Mouse (Mus musculus) liver, postnatal 0 days (tissue): ENCODE measurements around the gene Sergef. TPM values are rescaled to one million over a fixed set of nuclear protein-coding genes. Genes with fewer than 3 reads are reported as not detected.
A peak's percentile ranks its signal among the peaks of the same experiment; 100 is the strongest.
"Not testable (repeated sequence)": the region's sequence is repeated elsewhere in the genome, so short reads cannot be mapped to it uniquely, and the experiment has no call there.

ENCODE experiments used
- ATAC-seq: fragments of 200-750 bp; cut with Nextera tagmentation; 2 replicates; pipeline ENCODE4 v1.8.0; 2017; ENCODE audit warnings: mild to moderate bottlenecking, moderate library complexity
- DNase-seq: peaks from one replicate; pipeline ENCODE4 v3.0.0-alpha.2; 2016
- H3K27ac ChIP-seq: fragments of 300-500 bp; sonication (generic); 2 replicates; pipeline ENCODE4 v1.5.1; 2014; ENCODE audit warnings: antibody characterized with exemption, moderate library complexity, mild to moderate bottlenecking, low read depth
- H3K27me3 ChIP-seq: fragments of 300-500 bp; sonication (generic); 2 replicates; pipeline ENCODE4 v1.6.1; 2014; ENCODE audit warnings: low read length, control low read depth, mixed read lengths; ENCODE audit not compliant: insufficient read depth
- H3K36me3 ChIP-seq: fragments of 300-500 bp; sonication (generic); replicated peaks from 2 replicates; pipeline ENCODE4 v1.6.1; 2014; ENCODE audit warnings: mild to moderate bottlenecking, control low read depth, low read length, moderate library complexity, mixed read lengths; ENCODE audit not compliant: insufficient read depth
- H3K4me1 ChIP-seq: fragments of 300-500 bp; sonication (generic); 2 replicates; pipeline ENCODE4 v1.6.1; 2014; ENCODE audit warnings: antibody characterized with exemption, mild to moderate bottlenecking, control low read depth; ENCODE audit not compliant: insufficient read depth
- H3K4me2 ChIP-seq: fragments of 300-500 bp; sonication (generic); 2 replicates; pipeline ENCODE4 v1.6.1; 2014; ENCODE audit warnings: low read depth, mild to moderate bottlenecking, low read length, moderate library complexity, mixed read lengths
- H3K4me3 ChIP-seq: fragments of 300-500 bp; sonication (generic); 2 replicates; pipeline ENCODE4 v1.5.1; 2014; ENCODE audit warnings: low read depth, low read length
- H3K9ac ChIP-seq: fragments of 300-500 bp; sonication (generic); replicated peaks from 2 replicates; pipeline ENCODE4 v1.6.1; 2014; ENCODE audit warnings: mild to moderate bottlenecking, moderate library complexity
- H3K9me3 ChIP-seq: fragments of 300-500 bp; sonication (generic); 2 replicates; pipeline ENCODE4 v1.6.1; 2016; ENCODE audit warnings: mild to moderate bottlenecking, control low read depth, low read length, mixed read lengths
- CTCF ChIP-seq: sonication (generic); IDR thresholded peaks from 2 replicates; pipeline ENCODE4 v1.5.1; 2016; ENCODE audit warnings: antibody characterized with exemption, low read depth
- EP300 ChIP-seq: IDR thresholded peaks from 2 replicates; pipeline ENCODE4 v1.6.1; 2016; ENCODE audit warnings: antibody characterized with exemption, low read depth, mild to moderate bottlenecking
- WGBS: fragments of 180-500 bp; shearing (Covaris S2); extraction: QIAGEN DNeasy Blood & Tissue Kit; methylation state at CpG from one replicate; pipeline ENCODE4 v1.1.7; 2014; ENCODE audit not compliant: insufficient replicate concordance; 5-methylcytosine and 5-hydroxymethylcytosine counted together
- polyA plus RNA-seq: library from polyadenylated mRNA; unstranded; fragments of >200 nt; fragmentation: Nextera tagmentation; extraction: Ambion mirVana; gene quantifications from 2 replicates; pipeline ENCODE4 v1.2.1, GENCODE M21; 2015

Sergef gene
- polyA plus RNA-seq = 3.8 and 4.3 TPM in 2 replicates

DNA sequence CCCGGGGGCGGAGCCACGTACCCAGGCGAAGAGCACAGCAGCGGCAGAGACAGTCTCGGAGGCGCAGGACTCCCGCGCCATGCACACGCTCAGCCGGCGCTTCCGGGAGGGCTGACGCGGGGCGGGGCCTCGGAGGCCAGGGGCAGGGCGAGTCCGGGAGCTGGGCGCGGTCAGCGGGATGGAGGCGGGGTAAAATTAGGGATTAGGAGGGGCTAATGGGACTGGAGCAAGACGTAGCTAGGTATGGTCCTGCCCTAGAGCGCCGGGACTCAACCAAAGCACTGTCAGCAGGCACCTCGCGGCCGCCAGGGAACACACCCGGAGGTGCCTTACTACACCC lies at the start of gene Sergef:
TSS of gene Sergef (minus strand) at position 116 of the 340 bp plus-strand sequence.
- DNase-seq = peak; percentile 90
- H3K27ac ChIP-seq = 0 out of 2 replicates have a peak within 1 kb of the TSS, but pooled peaks have one; percentile 57
- 0% methylated on average over 30 of the region's 30 CpGs for WGBS

DNA sequence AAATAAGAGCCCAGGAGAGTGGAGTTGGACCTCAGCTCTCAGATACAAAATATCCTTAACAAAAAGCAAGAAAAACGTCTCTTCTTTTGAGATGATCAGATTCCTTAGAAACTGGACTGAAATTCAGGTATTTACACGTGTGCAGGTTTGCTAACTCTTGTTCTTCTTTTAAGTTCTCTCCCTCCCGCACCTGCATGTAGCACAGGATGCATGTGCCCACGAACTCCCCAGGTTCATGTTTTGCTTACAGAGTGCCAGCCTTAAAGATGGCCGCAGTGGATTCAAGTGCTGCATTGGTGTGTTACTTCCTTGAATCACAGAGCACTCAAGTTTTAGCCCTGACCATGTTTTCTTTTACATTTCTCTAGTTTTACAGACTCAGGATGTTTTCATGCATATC lies 47.2 kb upstream of the Sergef start:
- no peak overlapping the region for H3K27ac ChIP-seq
- no peak overlapping the region for H3K4me2 ChIP-seq
- no peak for TF ChIP-seq CTCF
- TF ChIP-seq EP300 = no peak
- no peak for DNase-seq
- no peaks in the 10 kb centered on the region for H3K27me3 ChIP-seq
- ATAC-seq = no peak
- no peaks in the 10 kb centered on the region for H3K9me3 ChIP-seq
- H3K9ac ChIP-seq = no peak overlapping the region
- no peaks in the 10 kb centered on the region for H3K4me1 ChIP-seq
- H3K4me3 ChIP-seq = no peak overlapping the region
- 64% methylated on average over 5 of the region's 5 CpGs for WGBS
- peaks cover 20% of the 10 kb centered on the region for H3K36me3 ChIP-seq

More for the DNA sequence above, at the start of gene Sergef:
- no peaks in the 10 kb centered on the region for H3K36me3 ChIP-seq
- H3K9me3 ChIP-seq = no peaks in the 10 kb centered on the region
- H3K4me3 ChIP-seq = peak within 1 kb of the TSS; percentile 77
- peak within 1 kb of the TSS; percentile 83 for H3K9ac ChIP-seq
- H3K4me1 ChIP-seq = peaks cover 15% of the 10 kb centered on the region
- H3K4me2 ChIP-seq = peak within 1 kb of the TSS; percentile 99
- peak; percentile 97 for ATAC-seq
- no peaks in the 10 kb centered on the region for H3K27me3 ChIP-seq
- no peak for TF ChIP-seq EP300
- TF ChIP-seq CTCF = no peak

DNA sequence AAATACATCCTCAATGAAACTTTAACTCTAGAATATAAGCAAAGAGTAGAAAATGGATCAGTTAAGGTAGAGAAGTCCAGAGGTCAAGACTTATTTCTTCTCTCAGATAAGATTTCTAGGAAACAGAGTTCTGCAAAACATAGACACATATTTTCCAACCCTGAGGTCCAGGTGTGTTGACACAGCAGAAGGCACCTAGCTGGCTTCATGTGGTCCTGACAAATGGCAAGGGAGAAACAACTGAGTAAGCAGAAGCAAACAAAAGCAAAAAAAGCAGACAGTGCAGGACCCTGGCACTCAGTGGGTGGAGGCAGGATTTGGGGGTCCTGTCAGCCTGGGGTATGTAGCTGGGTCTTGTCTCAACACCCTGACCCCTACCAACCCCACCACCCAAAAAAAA lies 41.1 kb upstream of the Sergef start:
- TF ChIP-seq CTCF = no peak
- ATAC-seq (no peak), DNase-seq (no peak)
- no peaks in the 10 kb centered on the region for H3K36me3 ChIP-seq
- no peaks in the 10 kb centered on the region; the same call in 1 of the 2 replicates for H3K4me1 ChIP-seq
- no peaks in the 10 kb centered on the region for H3K9me3 ChIP-seq
- H3K27me3 ChIP-seq = no peaks in the 10 kb centered on the region
- H3K4me3 ChIP-seq = no peak overlapping the region
- no peak overlapping the region for H3K4me2 ChIP-seq
- H3K9ac ChIP-seq = no peak overlapping the region
- no peak overlapping the region for H3K27ac ChIP-seq

DNA sequence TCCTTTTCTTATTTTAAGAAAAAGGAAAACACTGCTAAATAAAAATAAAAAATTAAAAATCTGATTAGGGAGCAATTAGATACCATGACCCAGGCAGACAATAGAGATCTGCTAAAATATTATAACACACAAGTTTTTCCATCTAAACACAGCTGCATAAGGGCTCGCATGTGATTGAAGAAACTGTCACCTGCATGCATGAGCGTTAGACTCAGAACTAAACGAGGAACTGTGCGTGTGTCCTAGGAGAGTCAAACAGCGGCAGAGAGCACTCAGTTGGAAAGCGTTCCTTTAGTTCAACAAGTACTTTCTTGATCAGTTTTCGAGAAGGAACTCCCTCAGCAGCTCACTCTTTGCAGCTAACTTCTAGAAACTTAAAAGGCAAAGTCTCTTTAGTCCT lies 39.4 kb upstream of the Sergef start:
- not testable (repeated sequence) for DNase-seq, H3K36me3 ChIP-seq, H3K27me3 ChIP-seq, H3K9me3 ChIP-seq, H3K4me2 ChIP-seq, H3K9ac ChIP-seq, H3K4me3 ChIP-seq, H3K27ac ChIP-seq, H3K4me1 ChIP-seq, ATAC-seq
- WGBS = 73% methylated on average over 7 of the region's 7 CpGs

DNA sequence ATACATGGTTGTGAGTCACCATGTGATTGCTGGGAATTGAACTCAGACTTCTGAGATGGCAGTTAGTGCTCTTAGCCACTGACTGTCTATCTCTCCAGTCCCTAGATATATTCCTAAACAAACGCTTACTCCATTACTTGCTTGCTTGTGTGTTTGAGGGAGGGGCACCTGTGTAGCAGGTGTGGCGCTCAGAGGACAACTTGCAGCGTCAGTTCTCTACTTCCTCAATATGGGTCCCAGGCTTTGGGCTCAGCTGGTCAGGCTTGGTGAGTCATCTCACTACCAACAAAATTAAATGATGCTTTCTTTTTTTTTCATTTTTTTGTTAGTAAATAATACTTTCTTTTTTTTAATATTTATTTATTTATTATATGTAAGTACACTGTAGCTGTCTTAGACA lies 38.8 kb upstream of the Sergef start:
- no peak for TF ChIP-seq CTCF
- TF ChIP-seq EP300 = no peak
- Histone ChIP-seq H3K27me3 (no peaks in the 10 kb centered on the region), H3K4me3 (no peak overlapping the region), H3K36me3 (no peaks in the 10 kb centered on the region), H3K4me1 (no peaks in the 10 kb centered on the region; the same call in 1 of the 2 replicates), H3K9ac (no peak overlapping the region), H3K4me2 (no peak overlapping the region), H3K9me3 (no peaks in the 10 kb centered on the region), H3K27ac (no peak overlapping the region)
- no peak for ATAC-seq
- WGBS = 62% methylated on average over 3 of the region's 3 CpGs
- no peak for DNase-seq

DNA sequence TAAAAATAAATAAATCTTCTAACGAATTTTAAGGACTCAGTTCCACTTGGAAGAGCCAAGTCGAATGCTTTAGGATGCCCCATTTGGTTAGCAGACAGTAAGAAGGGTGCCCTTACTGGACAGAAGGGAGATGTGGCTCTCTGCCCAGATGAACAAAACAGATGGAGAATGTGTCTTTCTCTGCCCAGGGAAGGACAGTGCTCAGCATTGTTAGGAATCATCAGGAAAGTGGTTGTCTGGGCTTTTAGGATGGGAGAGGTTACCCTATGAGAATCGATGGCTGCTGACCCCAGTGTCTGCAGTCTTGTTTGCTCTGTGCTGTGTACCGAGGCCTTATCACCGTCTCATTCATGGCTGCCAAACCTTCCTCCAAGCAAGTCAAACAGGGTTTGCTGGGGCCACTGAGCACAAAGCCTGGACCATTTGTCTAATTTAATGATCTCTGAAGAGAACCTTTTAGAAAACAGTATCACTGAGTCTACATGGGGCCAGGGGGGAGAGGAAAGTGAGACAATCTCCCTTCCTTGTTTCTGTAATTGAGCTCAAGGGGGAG lies 37.3 kb upstream of the Sergef start:
- no peak for ATAC-seq
- Histone ChIP-seq H3K27ac (no peak overlapping the region), H3K4me2 (no peak overlapping the region), H3K27me3 (no peaks in the 10 kb centered on the region), H3K36me3 (no peaks in the 10 kb centered on the region), H3K4me1 (no peaks in the 10 kb centered on the region; the same call in 1 of the 2 replicates), H3K9ac (no peak overlapping the region), H3K4me3 (no peak overlapping the region), H3K9me3 (no peaks in the 10 kb centered on the region)
- WGBS = 43% methylated on average over 5 of the region's 5 CpGs
- DNase-seq = no peak
- TF ChIP-seq CTCF = no peak
- no peak for TF ChIP-seq EP300

DNA sequence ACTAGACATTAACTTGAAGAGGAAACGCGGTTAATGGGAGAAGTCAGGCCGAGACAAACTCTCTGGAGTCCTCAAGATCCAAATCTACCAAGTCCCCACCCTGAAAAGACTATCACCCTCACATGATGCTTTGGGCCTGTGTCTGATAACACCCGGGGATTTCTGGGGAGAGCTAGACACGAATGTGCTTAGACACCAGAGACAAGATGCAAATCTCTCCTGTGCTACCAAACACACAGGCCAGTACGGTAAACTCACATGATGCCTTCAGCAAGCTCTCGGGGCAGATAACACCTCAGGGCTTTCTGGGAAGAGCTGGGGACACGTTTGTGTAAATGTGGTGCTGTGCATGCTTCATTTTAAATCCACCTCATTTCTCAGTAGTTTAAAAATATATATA lies 36.3 kb upstream of the Sergef start:
- no peaks in the 10 kb centered on the region for H3K9me3 ChIP-seq
- DNase-seq = no peak
- WGBS = 55% methylated on average over 8 of the region's 8 CpGs
- H3K9ac ChIP-seq = no peak overlapping the region
- H3K36me3 ChIP-seq = no peaks in the 10 kb centered on the region
- no peak overlapping the region for H3K4me2 ChIP-seq
- TF ChIP-seq CTCF = no peak
- no peak for TF ChIP-seq EP300
- ATAC-seq = no peak
- no peak overlapping the region for H3K27ac ChIP-seq
- no peak overlapping the region for H3K4me3 ChIP-seq
- no peaks in the 10 kb centered on the region for H3K27me3 ChIP-seq
- H3K4me1 ChIP-seq = no peaks in the 10 kb centered on the region; the same call in 1 of the 2 replicates
